19 mouse cellular contexts compared by ENCODE assay signal in the genomic region with DNA sequence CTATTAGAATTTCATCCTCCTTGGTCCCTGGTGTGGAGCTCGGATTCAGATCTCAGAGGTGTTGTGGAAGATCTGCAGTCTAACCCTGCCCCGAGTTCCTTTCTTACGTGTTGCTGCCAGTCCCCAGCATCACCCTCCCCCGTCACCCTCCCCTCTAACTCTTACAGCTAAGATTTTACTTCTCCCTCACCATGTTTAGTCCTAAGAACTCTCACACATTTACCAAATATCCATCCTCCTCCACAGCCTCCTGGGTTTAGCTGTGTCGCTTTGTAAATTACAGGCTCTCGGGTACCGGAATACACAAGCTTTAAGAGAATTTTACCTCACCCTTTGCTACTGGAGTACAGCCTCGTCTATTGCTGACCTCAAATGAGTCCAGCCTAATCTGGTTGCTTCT.
DNase-seq lines count a peak whose midpoint lies in the region; ATAC-seq and TF ChIP-seq lines count a peak whose summit lies in the region.
"Had no signal": no experiment of that assay in that cellular context is flagged by ENCODE, and none has a peak within 500 bp of the region (broad histone marks: within the 10 kb centered on the region; RNA-seq: fewer than 3 reads in every experiment).

No protein-coding gene starts in this region.

- H3K4me1 ChIP-seq in kidney, embryonic 14.5 days (ENCODE audit: control insufficient read depth, insufficient read depth, low read length) = peaks cover 31% of the 10 kb centered on the region
- peaks cover 16% of the 10 kb centered on the region for H3K4me1 ChIP-seq in cortical plate, adult 2 months (ENCODE audit: control insufficient read depth, insufficient read depth, low read length)
- H3K4me1 ChIP-seq in limb, embryonic 11.5 days (ENCODE audit: control insufficient read depth, insufficient read depth, low read length) = peaks cover 23% of the 10 kb centered on the region

- H3K9me3 ChIP-seq in kidney, embryonic 14.5 days (ENCODE audit: control insufficient read depth, low read length) = peaks cover 4% of the 10 kb centered on the region; the same call in 1 of the 2 replicates
- no peaks in the 10 kb centered on the region for H3K9me3 ChIP-seq in limb, embryonic 11.5 days (ENCODE audit: control insufficient read depth, low read length)

- no peaks in the 10 kb centered on the region for H3K27me3 ChIP-seq in kidney, embryonic 14.5 days (ENCODE audit: control insufficient read depth, insufficient read depth, low read length)
- no peaks in the 10 kb centered on the region for H3K27me3 ChIP-seq in limb, embryonic 11.5 days (ENCODE audit: control insufficient read depth, insufficient read depth, low read length)
- H3K27me3 ChIP-seq: forebrain, embryonic 12.5 days; hindbrain, embryonic 12.5 days; neural tube, embryonic 13.5 days had no signal

- H3K9ac ChIP-seq in kidney, embryonic 14.5 days (ENCODE audit: low read depth, low read length) = no peak overlapping the region
- H3K9ac ChIP-seq in limb, embryonic 11.5 days (ENCODE audit: low read length) = no peak overlapping the region
- H3K9ac ChIP-seq: forebrain, embryonic 12.5 days; hindbrain, embryonic 12.5 days; neural tube, embryonic 13.5 days had no signal

- 0 out of 2 replicates have a peak overlapping the region, but pooled peaks have one; percentile 11 for H3K27ac ChIP-seq in kidney, embryonic 14.5 days (ENCODE audit: low read depth, low read length)
- H3K27ac ChIP-seq in cortical plate, adult 2 months (ENCODE audit: insufficient read depth, low read length) = peak overlapping the region; percentile 62; the same call in 1 of the 2 replicates
- H3K27ac ChIP-seq in limb, embryonic 11.5 days (replicated peaks; ENCODE audit: low read depth, low read length) = 0 out of 2 replicates have a peak overlapping the region, but pooled peaks have one; percentile 33

- no peak for TF ChIP-seq POLR2A in cortical plate, adult 2 months (IDR thresholded peaks at IDR 0.05; ENCODE audit: extremely low read depth, insufficient read depth, low read length)

- H3K4me3 ChIP-seq in kidney, embryonic 14.5 days (ENCODE audit: low read length) = no peak overlapping the region
- H3K4me3 ChIP-seq in cortical plate, adult 2 months (ENCODE audit: insufficient read depth, low read length) = no peak overlapping the region
- H3K4me3 ChIP-seq in limb, embryonic 11.5 days (ENCODE audit: low read depth, low read length) = no peak overlapping the region
- H3K4me3 ChIP-seq: forebrain, embryonic 12.5 days; hindbrain, embryonic 12.5 days; neural tube, embryonic 13.5 days had no signal

- H3K36me3 ChIP-seq in kidney, embryonic 14.5 days (ENCODE audit: control insufficient read depth, insufficient read depth, low read length) = no peaks in the 10 kb centered on the region
- peaks cover 3% of the 10 kb centered on the region; the same call in 1 of the 2 replicates for H3K36me3 ChIP-seq in limb, embryonic 11.5 days (ENCODE audit: control insufficient read depth, insufficient read depth, low read length)
- H3K36me3 ChIP-seq: forebrain, embryonic 12.5 days; hindbrain, embryonic 12.5 days; neural tube, embryonic 13.5 days had no signal

- H3K4me2 ChIP-seq in kidney, embryonic 14.5 days (replicated peaks; ENCODE audit: low read depth, low read length) = no peak overlapping the region
- no peak overlapping the region for H3K4me2 ChIP-seq in limb, embryonic 11.5 days (ENCODE audit: low read depth, severe bottlenecking)
- H3K4me2 ChIP-seq: forebrain, embryonic 12.5 days; hindbrain, embryonic 12.5 days; neural tube, embryonic 13.5 days had no signal

- 59% methylated on average over 8 of the region's 8 CpGs for WGBS in kidney, embryonic 14.5 days
- WGBS in limb, embryonic 11.5 days = 71% methylated on average over 8 of the region's 8 CpGs

- peak; percentile 77 for DNase-seq in heart, adult 11 months
- no peak for DNase-seq in heart, postnatal 36 days
- DNase-seq in kidney, adult 8-10 months = no peak
- DNase-seq in limb, embryonic 11.5 days (ENCODE audit: low spot score) = no peak
- DNase-seq in testis, postnatal 14 days (ENCODE audit: low spot score) = no peak
- no peak for DNase-seq in lung, postnatal 25 days (ENCODE audit: low spot score)
- DNase-seq: adrenal gland, postnatal 14 days; B cell, adult 2 months; cerebellum, adult 8-10 months; kidney, postnatal 36 days; left cerebral cortex, postnatal 4 days; lung, postnatal 10 days; right cerebral cortex, postnatal 25 days; thymus, postnatal 14 days had no signal

- intact Hi-C loops in heart, postnatal 36 days (cut with DNase I) = no loop called here

- ATAC-seq in kidney, embryonic 14.5 days (ENCODE audit: low FRiP score, low TSS enrichment) = no peak
- no peak for ATAC-seq in limb, embryonic 11.5 days (ENCODE audit: insufficient number of reproducible peaks, low FRiP score, low TSS enrichment, low read depth)

- no peak for TF ChIP-seq CTCF in cortical plate, adult 2 months (IDR thresholded peaks at IDR 0.05; ENCODE audit: extremely low read depth, insufficient read depth, low read length)

Comparison
In these comparisons a context has a peak if more than half of its experiments do, and no peak if none do; other contexts are left out.
1. H3K27ac ChIP-seq: peak in every context shown above with its lines; median percentile 62 in cortical plate, adult 2 months; 33 in limb, embryonic 11.5 days; 11 in kidney, embryonic 14.5 days.